Mouse (Mus musculus): ENCODE results near the gene Kdm6b. TPM values are rescaled to one million over a fixed set of nuclear protein-coding genes. Genes with fewer than 3 reads are reported as not detected.

Gene Kdm6b
- polyA plus RNA-seq, 1 experiment from 2014 or later, result 24.3 TPM

- ATAC-seq (ENCODE audit: low read depth) (peak; percentile 31), DNase-seq (ENCODE audit: low spot score) (peak; percentile 90)
- Histone ChIP-seq H3K4me1 (ENCODE audit: control insufficient read depth, insufficient read depth, low read length) (peaks cover 7% of the 10 kb centered on the region; the same call in 1 of the 2 replicates), H3K4me3 (ENCODE audit: low read depth, low read length) (no peak overlapping the region), H3K27me3 (replicated peaks; ENCODE audit: control insufficient read depth, insufficient read depth, low read length) (no peaks in the 10 kb centered on the region), H3K9ac (ENCODE audit: low read depth, low read length) (0 out of 2 replicates have a peak overlapping the region, but pooled peaks have one; percentile 25), H3K27ac (replicated peaks; ENCODE audit: low read depth, low read length) (no peak overlapping the region), H3K9me3 (ENCODE audit: control insufficient read depth, low read length) (no peaks in the 10 kb centered on the region), H3K36me3 (ENCODE audit: control insufficient read depth, insufficient read depth, low read length) (0 out of 2 replicates have a peak, but pooled peaks cover 4% of the 10 kb centered on the region), H3K4me2 (ENCODE audit: low read depth, low read length) (peak overlapping the region; percentile 23; the same call in 1 of the 2 replicates)
- 51% methylated on average over 10 of the region's 10 CpGs for WGBS
Observed at GRCm38 (mm10) chr11:69390400-69391034, 23.0 kb downstream of the Kdm6b start.

DNA sequence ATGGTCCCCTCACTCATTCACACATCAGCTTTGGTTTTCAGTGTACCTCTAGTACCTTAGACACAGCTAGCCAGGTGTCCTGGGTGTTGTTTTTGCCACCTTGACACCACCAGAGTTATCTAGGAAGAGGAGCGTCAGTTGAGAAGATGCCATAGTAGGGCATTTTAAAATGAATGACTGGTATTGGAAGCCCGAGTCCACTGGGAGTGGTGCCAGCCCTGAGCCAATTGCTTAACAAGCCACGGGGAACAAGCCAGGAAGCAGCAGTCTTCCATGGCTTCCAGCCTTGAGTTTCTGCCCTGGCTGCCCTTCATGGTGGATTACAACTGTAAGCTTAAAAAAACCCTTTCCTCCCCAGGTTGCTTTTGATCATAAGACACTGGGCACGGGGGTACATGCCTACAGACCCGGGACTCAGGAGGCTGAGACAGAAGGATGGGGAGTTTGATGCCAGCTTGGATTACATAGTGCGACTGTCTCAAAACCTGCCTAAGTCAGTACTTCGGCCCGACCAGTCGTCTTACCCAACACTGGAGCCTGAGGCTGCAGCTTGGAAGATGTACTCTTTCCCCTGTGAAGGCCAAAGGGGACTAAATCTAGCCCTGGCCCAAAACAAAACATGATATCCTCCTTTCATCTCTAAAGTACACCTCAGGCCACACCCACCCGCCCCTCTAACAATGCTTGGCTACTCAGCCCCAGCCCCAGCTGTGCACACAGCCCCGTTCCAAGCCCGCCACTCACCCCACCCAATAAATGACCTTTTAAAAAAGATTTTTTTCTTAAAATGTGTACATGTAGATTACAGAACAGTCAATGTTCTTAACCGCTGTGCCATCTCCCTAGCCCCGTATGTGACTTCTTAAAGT, 23.7 kb downstream of the Kdm6b start:
- peaks cover 7% of the 10 kb centered on the region; the same call in 1 of the 2 replicates for H3K4me1 ChIP-seq (ENCODE audit: control insufficient read depth, insufficient read depth, low read length)
- WGBS, result 55% methylated on average over 14 of the region's 14 CpGs
- H3K27ac ChIP-seq (replicated peaks; ENCODE audit: low read depth, low read length), result no peak overlapping the region
- no peak overlapping the region for H3K4me3 ChIP-seq (ENCODE audit: low read depth, low read length)
- peak overlapping the region; percentile 23; the same call in 1 of the 2 replicates for H3K4me2 ChIP-seq (ENCODE audit: low read depth, low read length)
- 0 out of 2 replicates have a peak overlapping the region, but pooled peaks have one; percentile 25 for H3K9ac ChIP-seq (ENCODE audit: low read depth, low read length)
- H3K9me3 ChIP-seq (ENCODE audit: control insufficient read depth, low read length), result no peaks in the 10 kb centered on the region
- no peaks in the 10 kb centered on the region for H3K27me3 ChIP-seq (replicated peaks; ENCODE audit: control insufficient read depth, insufficient read depth, low read length)
- 0 out of 2 replicates have a peak, but pooled peaks cover 4% of the 10 kb centered on the region for H3K36me3 ChIP-seq (ENCODE audit: control insufficient read depth, insufficient read depth, low read length)
- ATAC-seq (ENCODE audit: low read depth), result peak; percentile 26
- DNase-seq (ENCODE audit: low spot score), result no peak

DNA sequence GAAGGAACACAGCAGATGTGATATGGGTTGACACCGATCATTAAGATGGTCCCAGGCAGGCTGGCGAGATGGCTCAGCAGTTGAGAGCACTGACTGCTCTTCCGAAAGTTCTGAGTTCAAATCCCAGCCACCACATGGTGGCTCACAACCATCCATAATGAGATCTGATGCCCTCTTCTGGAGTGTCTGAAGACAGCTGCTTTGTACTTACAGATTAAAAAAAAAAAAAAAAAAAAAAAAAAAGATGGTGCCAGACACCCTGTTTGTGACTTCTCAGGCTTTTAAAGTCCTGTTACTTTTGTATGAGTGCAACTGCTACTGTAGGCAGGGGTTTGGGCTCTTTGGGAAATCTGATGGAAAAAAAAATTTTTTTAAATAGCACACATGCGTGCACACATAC, 24.8 kb downstream of the Kdm6b start:
- Histone ChIP-seq H3K27me3 (replicated peaks; ENCODE audit: control insufficient read depth, insufficient read depth, low read length) (no peaks in the 10 kb centered on the region), H3K27ac (replicated peaks; ENCODE audit: low read depth, low read length) (no peak overlapping the region), H3K9me3 (ENCODE audit: control insufficient read depth, low read length) (no peaks in the 10 kb centered on the region), H3K36me3 (ENCODE audit: control insufficient read depth, insufficient read depth, low read length) (0 out of 2 replicates have a peak, but pooled peaks cover 4% of the 10 kb centered on the region), H3K4me2 (ENCODE audit: low read depth, low read length) (no peak overlapping the region), H3K4me3 (ENCODE audit: low read depth, low read length) (no peak overlapping the region), H3K4me1 (ENCODE audit: control insufficient read depth, insufficient read depth, low read length) (peaks cover 7% of the 10 kb centered on the region; the same call in 1 of the 2 replicates), H3K9ac (ENCODE audit: low read depth, low read length) (no peak overlapping the region)
- WGBS, result 91% methylated on average over 4 of the region's 4 CpGs
- ATAC-seq (ENCODE audit: low read depth), result no peak
- no peak for DNase-seq (ENCODE audit: low spot score)

- no peaks in the 10 kb centered on the region for H3K27me3 ChIP-seq (replicated peaks; ENCODE audit: control insufficient read depth, insufficient read depth, low read length)
- H3K9me3 ChIP-seq (ENCODE audit: control insufficient read depth, low read length), result no peaks in the 10 kb centered on the region
- H3K36me3 ChIP-seq (ENCODE audit: control insufficient read depth, insufficient read depth, low read length), result no peaks in the 10 kb centered on the region
- DNase-seq (ENCODE audit: low spot score) (no peak), ATAC-seq (ENCODE audit: low read depth) (no peak)
- H3K4me2 ChIP-seq (ENCODE audit: low read depth, low read length), result no peak overlapping the region
- H3K27ac ChIP-seq (replicated peaks; ENCODE audit: low read depth, low read length), result no peak overlapping the region
- H3K4me1 ChIP-seq (ENCODE audit: control insufficient read depth, insufficient read depth, low read length), result peaks cover 10% of the 10 kb centered on the region
- 78% methylated on average over 7 of the region's 7 CpGs for WGBS
- H3K9ac ChIP-seq (ENCODE audit: low read depth, low read length), result no peak overlapping the region
- H3K4me3 ChIP-seq (ENCODE audit: low read depth, low read length), result no peak overlapping the region
Observed at GRCm38 (mm10) chr11:69386758-69387157, 26.7 kb downstream of the Kdm6b start.

GRCm38 (mm10) chr11:69384979-69385378, 28.5 kb downstream of the Kdm6b start:
- no peaks in the 10 kb centered on the region for H3K36me3 ChIP-seq (ENCODE audit: control insufficient read depth, insufficient read depth, low read length)
- H3K4me1 ChIP-seq (ENCODE audit: control insufficient read depth, insufficient read depth, low read length), result peaks cover 7% of the 10 kb centered on the region
- no peak overlapping the region for H3K27ac ChIP-seq (replicated peaks; ENCODE audit: low read depth, low read length)
- no peak for ATAC-seq (ENCODE audit: low read depth)
- no peak overlapping the region for H3K4me2 ChIP-seq (ENCODE audit: low read depth, low read length)
- H3K9me3 ChIP-seq (ENCODE audit: control insufficient read depth, low read length), result no peaks in the 10 kb centered on the region
- DNase-seq (ENCODE audit: low spot score), result no peak
- no peak overlapping the region for H3K9ac ChIP-seq (ENCODE audit: low read depth, low read length)
- no peak overlapping the region for H3K4me3 ChIP-seq (ENCODE audit: low read depth, low read length)
- no peaks in the 10 kb centered on the region for H3K27me3 ChIP-seq (replicated peaks; ENCODE audit: control insufficient read depth, insufficient read depth, low read length)
- 70% methylated on average over 6 of the region's 6 CpGs for WGBS

DNA sequence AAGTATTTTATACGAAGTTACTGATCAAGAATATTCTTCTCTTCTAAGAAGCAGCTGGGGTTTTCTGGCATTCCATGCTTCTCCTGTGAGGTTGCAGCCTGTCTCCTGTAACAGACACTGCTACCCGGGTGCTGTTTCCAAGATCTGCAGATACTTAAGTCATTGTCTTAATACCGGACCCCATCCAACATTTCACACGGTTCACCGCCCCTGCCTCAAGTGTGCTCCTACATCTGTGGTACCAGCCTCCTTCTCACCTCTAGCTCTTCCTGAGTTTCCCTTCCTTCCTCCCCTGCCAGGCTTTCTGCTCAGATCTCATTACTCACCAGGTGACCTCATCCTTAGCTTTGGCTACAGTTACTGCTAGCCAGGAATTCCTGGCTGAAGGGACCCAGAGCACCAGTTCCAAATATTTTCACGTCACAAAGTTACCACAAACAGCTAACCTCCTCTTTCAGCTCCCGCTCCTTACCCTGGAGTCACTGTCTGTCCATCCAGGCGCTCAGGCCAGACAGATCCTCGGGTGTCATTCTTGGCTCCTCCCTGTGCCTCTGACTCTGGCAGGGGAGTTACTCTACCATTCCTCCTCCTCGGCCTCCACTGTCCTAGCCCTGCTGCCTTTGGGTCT, 30.9 kb downstream of the Kdm6b start:
- 0 out of 2 replicates have a peak overlapping the region, but pooled peaks have one; percentile 9 for H3K9ac ChIP-seq (ENCODE audit: low read depth, low read length)
- peaks cover 4% of the 10 kb centered on the region; the same call in 1 of the 2 replicates for H3K4me1 ChIP-seq (ENCODE audit: control insufficient read depth, insufficient read depth, low read length)
- no peaks in the 10 kb centered on the region for H3K36me3 ChIP-seq (ENCODE audit: control insufficient read depth, insufficient read depth, low read length)
- H3K4me2 ChIP-seq (ENCODE audit: low read depth, low read length), result no peak overlapping the region
- H3K27me3 ChIP-seq (replicated peaks; ENCODE audit: control insufficient read depth, insufficient read depth, low read length), result no peaks in the 10 kb centered on the region
- ATAC-seq (ENCODE audit: low read depth) (peak; percentile 28), DNase-seq (ENCODE audit: low spot score) (no peak)
- H3K4me3 ChIP-seq (ENCODE audit: low read depth, low read length), result no peak overlapping the region
- WGBS, result 57% methylated on average over 10 of the region's 10 CpGs
- H3K27ac ChIP-seq (replicated peaks; ENCODE audit: low read depth, low read length), result 0 out of 2 replicates have a peak overlapping the region, but pooled peaks have one; percentile 15
- H3K9me3 ChIP-seq (ENCODE audit: control insufficient read depth, low read length), result no peaks in the 10 kb centered on the region

- peaks cover 4% of the 10 kb centered on the region; the same call in 1 of the 2 replicates for H3K4me1 ChIP-seq (ENCODE audit: control insufficient read depth, insufficient read depth, low read length)
- H3K27me3 ChIP-seq (replicated peaks; ENCODE audit: control insufficient read depth, insufficient read depth, low read length), result no peaks in the 10 kb centered on the region
- DNase-seq (ENCODE audit: low spot score) (no peak), ATAC-seq (ENCODE audit: low read depth) (no peak)
- H3K36me3 ChIP-seq (ENCODE audit: control insufficient read depth, insufficient read depth, low read length), result peaks cover under 1% of the 10 kb centered on the region; the same call in 1 of the 2 replicates
- no peak overlapping the region for H3K9ac ChIP-seq (ENCODE audit: low read depth, low read length)
- no peak overlapping the region for H3K4me2 ChIP-seq (ENCODE audit: low read depth, low read length)
- 87% methylated on average over 6 of the region's 6 CpGs for WGBS
- H3K27ac ChIP-seq (replicated peaks; ENCODE audit: low read depth, low read length), result no peak overlapping the region
- no peak overlapping the region for H3K4me3 ChIP-seq (ENCODE audit: low read depth, low read length)
- H3K9me3 ChIP-seq (ENCODE audit: control insufficient read depth, low read length), result no peaks in the 10 kb centered on the region
Observed at GRCm38 (mm10) chr11:69381356-69381755, 32.1 kb downstream of the Kdm6b start.

- WGBS, result 85% methylated on average over 3 of the region's 3 CpGs
Observed at GRCm38 (mm10) chr11:69379600-69379999, 33.9 kb downstream of the Kdm6b start.

More at GRCm38 (mm10) chr11:69379600-69379999, 33.9 kb downstream of the Kdm6b start:
- H3K27me3 ChIP-seq (replicated peaks; ENCODE audit: control insufficient read depth, insufficient read depth, low read length), result no peaks in the 10 kb centered on the region
- ATAC-seq (ENCODE audit: low read depth), result no peak
- no peaks in the 10 kb centered on the region for H3K9me3 ChIP-seq (ENCODE audit: control insufficient read depth, low read length)
- H3K27ac ChIP-seq (replicated peaks; ENCODE audit: low read depth, low read length), result no peak overlapping the region
- peaks cover 4% of the 10 kb centered on the region; the same call in 1 of the 2 replicates for H3K4me1 ChIP-seq (ENCODE audit: control insufficient read depth, insufficient read depth, low read length)
- peaks cover 6% of the 10 kb centered on the region; the same call in 1 of the 2 replicates for H3K36me3 ChIP-seq (ENCODE audit: control insufficient read depth, insufficient read depth, low read length)
- H3K4me3 ChIP-seq (ENCODE audit: low read depth, low read length), result no peak overlapping the region
- DNase-seq (ENCODE audit: low spot score), result no peak
- H3K9ac ChIP-seq (ENCODE audit: low read depth, low read length), result no peak overlapping the region
- H3K4me2 ChIP-seq (ENCODE audit: low read depth, low read length), result no peak overlapping the region
